Mouse (Mus musculus): Measurements from ENCODE around the gene Slc35f2.

GRCm38 (mm10) chr9:53854525-53854924 lies 83.2 kb downstream of the Slc35f2 start:
- TF ChIP-seq CTCF (IDR thresholded peaks at IDR 0.05 in 2 of 3, conservative IDR thresholded peaks at IDR 0.05 in 1 of 3; ENCODE audit: control insufficient read depth in 1 of 3, insufficient read depth in 1 of 3, low read depth in 2 of 3, low read length in 3 of 3, poor library complexity in 1 of 3, severe bottlenecking in 1 of 3) (no peak), SMC3 (IDR thresholded peaks at IDR 0.05; ENCODE audit: low read depth, low read length) (no peak), GATA1 (IDR thresholded peaks at IDR 0.05; ENCODE audit: low read depth, low read length) (no peak), POLR2AphosphoS5 (IDR thresholded peaks at IDR 0.05; ENCODE audit: borderline replicate concordance, low read depth, low read length) (no peak), E2F4 (IDR thresholded peaks at IDR 0.05; ENCODE audit: borderline replicate concordance, low read depth, low read length) (no peak), CHD2 (IDR thresholded peaks at IDR 0.05; ENCODE audit: low read length) (no peak), EP300 (IDR thresholded peaks at IDR 0.05; ENCODE audit: low read depth in 1 of 2, low read length in 2 of 2) (no peak), NRF1 (IDR thresholded peaks at IDR 0.05; ENCODE audit: insufficient read depth, low read depth, low read length, poor library complexity, severe bottlenecking) (no peak), USF1 (IDR thresholded peaks at IDR 0.05; ENCODE audit: low read depth, low read length) (no peak), MYC (IDR thresholded peaks at IDR 0.05; ENCODE audit: low read depth, low read length) (no peak), MAX (IDR thresholded peaks at IDR 0.05; ENCODE audit: low read length) (no peak), ELF1 (IDR thresholded peaks at IDR 0.05; ENCODE audit: low read depth, low read length) (no peak)
